Mouse (Mus musculus) midbrain, embryonic 14.5 days (tissue): ENCODE data around the gene Klhl8. TPM values are rescaled to one million over a fixed set of nuclear protein-coding genes. Genes with fewer than 3 reads are reported as not detected.
A peak's percentile ranks its signal among the peaks of the same experiment; 100 is the strongest.

Experiments used
- ATAC-seq: fragments of 200-750 bp; cut with Nextera tagmentation; 2 replicates; pipeline ENCODE4 v1.8.0; 2017; ENCODE audit warnings: moderate number of reproducible peaks, moderate library complexity; ENCODE audit not compliant: low FRiP score, low TSS enrichment
- DNase-seq: peaks from one replicate; pipeline ENCODE4 v3.0.0-alpha.2; 2015
- H3K27ac ChIP-seq: fragments of 300-500 bp; sonication (generic); replicated peaks from 2 replicates; pipeline ENCODE4 v1.5.1; 2014; ENCODE audit warnings: mild to moderate bottlenecking, low read depth, low read length, moderate library complexity
- H3K27me3 ChIP-seq: fragments of 300-500 bp; sonication (generic); 2 replicates; pipeline ENCODE4 v1.6.1; 2014; ENCODE audit warnings: low read length, control low read depth, mixed read lengths; ENCODE audit not compliant: control insufficient read depth, insufficient read depth
- H3K36me3 ChIP-seq: fragments of 300-500 bp; sonication (generic); 2 replicates; pipeline ENCODE4 v1.6.1; 2014; ENCODE audit warnings: low read length, control low read depth; ENCODE audit not compliant: control insufficient read depth, insufficient read depth
- H3K4me1 ChIP-seq: fragments of 300-500 bp; sonication (generic); 2 replicates; pipeline ENCODE4 v1.6.1; 2014; ENCODE audit warnings: mild to moderate bottlenecking, antibody characterized with exemption, low read length, control low read depth; ENCODE audit not compliant: control insufficient read depth, insufficient read depth
- H3K4me2 ChIP-seq: fragments of 300-500 bp; sonication (generic); 2 replicates; pipeline ENCODE4 v1.6.1; 2014; ENCODE audit warnings: mild to moderate bottlenecking, low read length, moderate library complexity
- H3K4me3 ChIP-seq: fragments of 300-500 bp; sonication (generic); replicated peaks from 2 replicates; pipeline ENCODE4 v1.5.1; 2014; ENCODE audit warnings: low read depth, low read length
- H3K9ac ChIP-seq: fragments of 300-500 bp; sonication (generic); replicated peaks from 2 replicates; pipeline ENCODE4 v1.6.1; 2014; ENCODE audit warnings: mild to moderate bottlenecking, low read length, moderate library complexity
- H3K9me3 ChIP-seq: fragments of 300-500 bp; sonication (generic); 2 replicates; pipeline ENCODE4 v1.6.1; 2016; ENCODE audit warnings: low read length, control low read depth, mixed read lengths; ENCODE audit not compliant: control insufficient read depth
- WGBS: fragments of 180-500 bp; shearing (Covaris S2); extraction: QIAGEN DNeasy Blood & Tissue Kit; methylation state at CpG from one replicate; pipeline ENCODE4 v1.1.7; 2014; 5-methylcytosine and 5-hydroxymethylcytosine counted together
- polyA plus RNA-seq: library from polyadenylated mRNA; unstranded; fragments of >200 nt; fragmentation: Nextera tagmentation; extraction: Ambion mirVana; gene quantifications from 2 replicates; pipeline ENCODE4 v1.2.1, GENCODE M21; 2014

Gene Klhl8
- polyA plus RNA-seq, 1 experiment from 2014 or later, result 47.3 TPM

- Histone ChIP-seq H3K9me3 (no peaks in the 10 kb centered on the region), H3K4me1 (no peaks in the 10 kb centered on the region), H3K9ac (no peak overlapping the region), H3K36me3 (peaks cover 6% of the 10 kb centered on the region; the same call in 1 of the 2 replicates), H3K27ac (no peak overlapping the region), H3K27me3 (no peaks in the 10 kb centered on the region), H3K4me3 (no peak overlapping the region), H3K4me2 (no peak overlapping the region)
- WGBS, result 69% methylated on average over 5 of the region's 5 CpGs
- DNase-seq (peak; percentile 90), ATAC-seq (peak; percentile 56; the same call in 1 of the 2 replicates)
Observed at GRCm38 (mm10) chr5:103856286-103857009, 54.6 kb downstream of the Klhl8 start.

GRCm38 (mm10) chr5:103855483-103856211 is 55.4 kb downstream of the Klhl8 start:
- no peak overlapping the region for H3K4me2 ChIP-seq
- H3K36me3 ChIP-seq, result peaks cover 3% of the 10 kb centered on the region; the same call in 1 of the 2 replicates
- H3K4me1 ChIP-seq, result no peaks in the 10 kb centered on the region
- H3K27ac ChIP-seq, result no peak overlapping the region
- ATAC-seq (no peak), DNase-seq (no peak)
- no peak overlapping the region for H3K4me3 ChIP-seq
- H3K27me3 ChIP-seq, result no peaks in the 10 kb centered on the region
- no peak overlapping the region for H3K9ac ChIP-seq
- 86% methylated on average over 14 of the region's 14 CpGs for WGBS
- H3K9me3 ChIP-seq, result no peaks in the 10 kb centered on the region

- Histone ChIP-seq H3K9ac (no peak overlapping the region), H3K4me1 (no peaks in the 10 kb centered on the region), H3K27me3 (no peaks in the 10 kb centered on the region), H3K27ac (no peak overlapping the region), H3K36me3 (0 out of 2 replicates have a peak, but pooled peaks cover 3% of the 10 kb centered on the region), H3K4me3 (no peak overlapping the region), H3K4me2 (no peak overlapping the region), H3K9me3 (no peaks in the 10 kb centered on the region)
- ATAC-seq (no peak), DNase-seq (peak; percentile 35)
- 52% methylated on average over 5 of the region's 5 CpGs for WGBS
Observed at GRCm38 (mm10) chr5:103854807-103855194, 56.3 kb downstream of the Klhl8 start.

- Histone ChIP-seq H3K9ac (0 out of 2 replicates have a peak overlapping the region, but pooled peaks have one; percentile 9), H3K27ac (peak overlapping the region; percentile 50), H3K4me1 (no peaks in the 10 kb centered on the region), H3K9me3 (no peaks in the 10 kb centered on the region), H3K36me3 (peaks cover 8% of the 10 kb centered on the region; the same call in 1 of the 2 replicates), H3K4me2 (peak overlapping the region; percentile 26), H3K27me3 (no peaks in the 10 kb centered on the region), H3K4me3 (no peak overlapping the region)
- ATAC-seq (peak; percentile 15; the same call in 1 of the 2 replicates), DNase-seq (peak; percentile 60)
- WGBS, result 55% methylated on average over 17 of the region's 17 CpGs
Observed at GRCm38 (mm10) chr5:103854041-103854806, 56.8 kb downstream of the Klhl8 start.

- Histone ChIP-seq H3K27ac (no peak overlapping the region), H3K4me1 (no peaks in the 10 kb centered on the region), H3K4me3 (no peak overlapping the region), H3K27me3 (no peaks in the 10 kb centered on the region), H3K36me3 (peaks cover 9% of the 10 kb centered on the region; the same call in 1 of the 2 replicates), H3K9me3 (no peaks in the 10 kb centered on the region), H3K9ac (no peak overlapping the region), H3K4me2 (no peak overlapping the region)
- ATAC-seq (no peak), DNase-seq (no peak)
- WGBS, result 89% methylated on average over 4 of the region's 4 CpGs
Observed at GRCm38 (mm10) chr5:103852756-103853549, 58.1 kb downstream of the Klhl8 start.

GRCm38 (mm10) chr5:103848546-103848945 is 62.5 kb downstream of the Klhl8 start:
- H3K4me1 ChIP-seq, result peaks cover 7% of the 10 kb centered on the region; the same call in 1 of the 2 replicates
- H3K9ac ChIP-seq, result no peak overlapping the region
- H3K27ac ChIP-seq, result no peak overlapping the region
- no peaks in the 10 kb centered on the region for H3K9me3 ChIP-seq
- no peak overlapping the region for H3K4me3 ChIP-seq
- H3K27me3 ChIP-seq, result no peaks in the 10 kb centered on the region
- ATAC-seq, result no peak
- H3K4me2 ChIP-seq, result no peak overlapping the region
- WGBS, result 95% methylated on average over 8 of the region's 8 CpGs
- peaks cover 9% of the 10 kb centered on the region; the same call in 1 of the 2 replicates for H3K36me3 ChIP-seq
- DNase-seq, result no peak

GRCm38 (mm10) chr5:103846609-103847008 is 64.5 kb downstream of the Klhl8 start:
- Histone ChIP-seq H3K36me3 (peaks cover 9% of the 10 kb centered on the region; the same call in 1 of the 2 replicates), H3K9ac (no peak overlapping the region), H3K4me3 (no peak overlapping the region), H3K27ac (no peak overlapping the region), H3K4me1 (peaks cover 7% of the 10 kb centered on the region; the same call in 1 of the 2 replicates), H3K27me3 (no peaks in the 10 kb centered on the region), H3K4me2 (no peak overlapping the region), H3K9me3 (no peaks in the 10 kb centered on the region)
- DNase-seq (no peak), ATAC-seq (no peak)
- WGBS, result 36% methylated on average over 5 of the region's 5 CpGs

GRCm38 (mm10) chr5:103846154-103846551 is 64.9 kb downstream of the Klhl8 start:
- H3K4me3 ChIP-seq, result no peak overlapping the region
- no peak for ATAC-seq
- no peaks in the 10 kb centered on the region for H3K27me3 ChIP-seq
- no peak for DNase-seq
- peaks cover 7% of the 10 kb centered on the region; the same call in 1 of the 2 replicates for H3K36me3 ChIP-seq
- no peak overlapping the region for H3K4me2 ChIP-seq
- peaks cover 7% of the 10 kb centered on the region; the same call in 1 of the 2 replicates for H3K4me1 ChIP-seq
- no peak overlapping the region for H3K9ac ChIP-seq
- no peaks in the 10 kb centered on the region for H3K9me3 ChIP-seq
- no peak overlapping the region for H3K27ac ChIP-seq
- 87% methylated on average over 10 of the region's 10 CpGs for WGBS
